Mouse (Mus musculus): ENCODE results near the gene Heatr1. TPM values are rescaled to one million over a fixed set of nuclear protein-coding genes. Genes with fewer than 3 reads are reported as not detected.

Heatr1 gene
- total and polyA plus RNA-seq, 3 experiments, result 130 to 468 (median 156) TPM

- no peak for TF ChIP-seq KAT2A (conservative IDR thresholded peaks at IDR 0.05; ENCODE audit: low read depth, low read length)
- no peak for TF ChIP-seq GABPA (IDR thresholded peaks at IDR 0.05; ENCODE audit: low read depth, low read length)
Measured at GRCm38 (mm10) chr13:12412016-12412415, 17.2 kb downstream of the Heatr1 start (continued).

GRCm38 (mm10) chr13:12420596-12420995, 25.8 kb downstream of the Heatr1 start:
- H3K9ac ChIP-seq (ENCODE audit: control insufficient read depth, low read depth, low read length, poor library complexity, severe bottlenecking), result no peak overlapping the region
- H3K36me3 ChIP-seq (ENCODE audit: control insufficient read depth in 1 of 2, insufficient read depth in 2 of 2, low read length in 2 of 2), result peaks cover 0 to 15% of the 10 kb centered on the region in 2 experiments; a peak in 2 of 4 replicates
- no peaks in the 10 kb centered on the region for H3K27me3 ChIP-seq (ENCODE audit: control insufficient read depth in 1 of 2, insufficient read depth in 2 of 2, low read length in 2 of 2)
- no peaks in the 10 kb centered on the region for H3K9me3 ChIP-seq (replicated peaks; ENCODE audit: insufficient read depth, low read length)
- DNase-seq (ENCODE audit: low read depth, low spot score), result no peak
- no peaks in the 10 kb centered on the region for H3K4me1 ChIP-seq (ENCODE audit: control insufficient read depth in 1 of 2, insufficient read depth in 2 of 2, low read length in 2 of 2)
- no peaks in the 10 kb centered on the region for H3K79me2 ChIP-seq (ENCODE audit: control insufficient read depth, insufficient read depth, low read length, poor library complexity)
- TF ChIP-seq BHLHE40 (IDR thresholded peaks at IDR 0.05; ENCODE audit: borderline replicate concordance, low read depth, low read length) (no peak), CHD2 (IDR thresholded peaks at IDR 0.05; ENCODE audit: low read length) (no peak), USF2 (IDR thresholded peaks at IDR 0.05; ENCODE audit: borderline replicate concordance in 1 of 2, insufficient read depth in 1 of 2, low read depth in 1 of 2, low read length in 2 of 2) (no peak), POLR2AphosphoS5 (IDR thresholded peaks at IDR 0.05; ENCODE audit: borderline replicate concordance, low read depth, low read length) (no peak), NELFE (IDR thresholded peaks at IDR 0.05; ENCODE audit: low read depth, low read length) (no peak), ZNF384 (IDR thresholded peaks at IDR 0.05; ENCODE audit: low read depth, low read length) (no peak), ZMIZ1 (IDR thresholded peaks at IDR 0.05; ENCODE audit: low read depth, low read length) (no peak), MAZ (IDR thresholded peaks at IDR 0.05; ENCODE audit: low read depth, low read length) (no peak), E2F4 (IDR thresholded peaks at IDR 0.05; ENCODE audit: borderline replicate concordance, low read depth, low read length) (no peak), MAFK (IDR thresholded peaks at IDR 0.05; ENCODE audit: borderline replicate concordance, low read depth, low read length) (no peak), POLR2A (IDR thresholded peaks at IDR 0.05; ENCODE audit: control insufficient read depth in 1 of 2, insufficient read depth in 1 of 2, low read depth in 1 of 2, low read length in 2 of 2, poor library complexity in 1 of 2) (no peak), ELF1 (IDR thresholded peaks at IDR 0.05; ENCODE audit: low read depth, low read length) (no peak)
- no peak overlapping the region for H3K27ac ChIP-seq (ENCODE audit: control insufficient read depth, low read depth, low read length)
- no peak overlapping the region for H3K4me3 ChIP-seq (ENCODE audit: control insufficient read depth in 1 of 2, insufficient read depth in 1 of 2, low read depth in 2 of 2, low read length in 2 of 2)

DNA sequence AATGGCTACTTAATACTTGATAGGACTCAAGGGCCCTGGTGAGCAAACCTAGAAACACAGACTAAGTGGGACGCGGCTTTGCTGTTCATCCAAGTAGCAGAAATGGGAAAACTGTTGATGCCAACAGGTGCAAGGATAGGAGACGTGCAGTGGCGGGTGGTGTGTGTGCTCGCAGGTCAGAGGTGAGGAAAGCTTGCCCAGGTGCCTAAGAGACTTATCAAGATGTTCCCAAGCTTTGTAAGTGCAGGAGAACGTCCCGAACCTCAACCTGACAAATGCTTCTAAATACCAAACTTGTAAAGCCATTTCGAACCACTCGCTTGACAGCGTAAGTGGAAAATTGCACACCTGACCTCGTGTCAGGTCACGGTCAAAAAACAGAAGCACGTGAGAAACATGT, 33.7 kb downstream of the Heatr1 start:
- Histone ChIP-seq H3K4me3 (ENCODE audit: control insufficient read depth in 1 of 2, insufficient read depth in 1 of 2, low read depth in 2 of 2, low read length in 2 of 2) (no peak overlapping the region), H3K27me3 (ENCODE audit: control insufficient read depth in 1 of 2, insufficient read depth in 2 of 2, low read length in 2 of 2) (no peaks in the 10 kb centered on the region), H3K9me3 (replicated peaks; ENCODE audit: insufficient read depth, low read length) (no peaks in the 10 kb centered on the region), H3K4me1 (ENCODE audit: control insufficient read depth in 1 of 2, insufficient read depth in 2 of 2, low read length in 2 of 2) (no peaks in the 10 kb centered on the region), H3K79me2 (ENCODE audit: control insufficient read depth, insufficient read depth, low read length, poor library complexity) (no peaks in the 10 kb centered on the region), H3K36me3 (ENCODE audit: control insufficient read depth in 1 of 2, insufficient read depth in 2 of 2, low read length in 2 of 2) (peaks cover 0 to 24% of the 10 kb centered on the region in 2 experiments; a peak in 2 of 4 replicates), H3K27ac (ENCODE audit: control insufficient read depth, low read depth, low read length) (no peak overlapping the region), H3K9ac (ENCODE audit: control insufficient read depth, low read depth, low read length, poor library complexity, severe bottlenecking) (no peak overlapping the region)
- DNase-seq (ENCODE audit: low read depth, low spot score), result no peak
- no peak for TF ChIP-seq TAL1 (IDR thresholded peaks at IDR 0.05; ENCODE audit: low read length)
- no peak for TF ChIP-seq ETS1 (IDR thresholded peaks at IDR 0.05; ENCODE audit: low read depth, low read length)
- no peak for TF ChIP-seq MYC (IDR thresholded peaks at IDR 0.05; ENCODE audit: low read depth, low read length)
